Mouse (Mus musculus): Measurements from ENCODE around the gene Ggt1. TPM values are rescaled to one million over a fixed set of nuclear protein-coding genes. Genes with fewer than 3 reads are reported as not detected.
A peak's percentile ranks its signal among the peaks of the same experiment; 100 is the strongest.

Gene Ggt1
- polyA plus RNA-seq, 1 experiment from 2014 or later, result 57.6 TPM

DNA sequence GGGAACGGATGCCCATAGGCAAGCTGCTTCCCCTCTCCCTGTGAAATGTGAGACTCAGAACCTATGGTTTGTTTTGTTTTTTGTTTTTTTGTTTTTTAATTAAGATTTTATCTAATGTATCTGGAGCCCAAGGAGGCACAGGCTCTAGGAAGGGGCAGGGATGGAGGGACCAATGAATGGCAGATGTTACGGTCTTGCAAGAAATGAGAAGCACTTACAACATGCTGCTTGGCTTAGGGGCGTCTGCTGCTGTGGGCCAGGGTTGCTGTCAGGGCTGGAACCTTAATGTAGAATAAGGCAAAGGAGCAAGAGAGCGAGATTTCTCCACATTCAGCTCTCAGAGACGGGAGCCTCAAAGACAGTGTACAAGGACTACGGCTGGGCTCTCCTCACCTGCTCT, 5.8 kb upstream of the Ggt1 start:
- no peak for ATAC-seq (ENCODE audit: low FRiP score, low TSS enrichment)
- Histone ChIP-seq H3K27me3 (ENCODE audit: control insufficient read depth, insufficient read depth, low read length) (peaks cover 12% of the 10 kb centered on the region), H3K9me3 (ENCODE audit: control insufficient read depth, low read length) (no peaks in the 10 kb centered on the region), H3K4me1 (ENCODE audit: control insufficient read depth, insufficient read depth, low read length) (peaks cover 23% of the 10 kb centered on the region), H3K4me2 (replicated peaks; ENCODE audit: low read depth, low read length) (no peak overlapping the region), H3K27ac (ENCODE audit: low read depth, low read length) (no peak overlapping the region; the same call in 1 of the 2 replicates), H3K4me3 (ENCODE audit: low read length) (no peak overlapping the region), H3K36me3 (ENCODE audit: control insufficient read depth, insufficient read depth, low read length) (no peaks in the 10 kb centered on the region), H3K9ac (ENCODE audit: low read depth, low read length) (no peak overlapping the region)
- WGBS, result 66% methylated on average over 6 of the region's 6 CpGs

- no peak for ATAC-seq (ENCODE audit: low FRiP score, low TSS enrichment)
- H3K4me2 ChIP-seq (replicated peaks; ENCODE audit: low read depth, low read length), result no peak overlapping the region
These were observed 5.4 kb upstream of the Ggt1 start for GRCm38 (mm10) chr10:75556026-75556425.

DNA sequence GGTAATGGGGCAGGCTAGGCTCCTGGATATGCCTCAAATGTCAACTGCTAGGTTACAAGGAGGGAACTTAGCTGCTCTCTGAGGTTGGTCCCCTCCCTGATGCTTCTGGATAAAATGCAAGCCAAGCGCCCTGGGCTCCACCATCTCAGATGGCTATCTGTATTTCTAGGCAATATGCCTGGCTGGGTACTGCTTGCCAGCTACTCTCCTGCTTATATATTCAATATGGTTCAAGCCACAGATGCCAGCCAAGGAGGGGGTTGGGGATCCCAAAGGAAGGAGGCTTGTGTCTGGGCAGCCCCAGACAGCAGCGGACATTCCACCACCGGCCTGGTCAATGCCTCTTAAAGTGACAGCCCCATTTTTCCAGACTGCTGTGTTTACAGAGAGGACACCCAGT, 2.9 kb upstream of the Ggt1 start:
- Histone ChIP-seq H3K4me1 (ENCODE audit: control insufficient read depth, insufficient read depth, low read length) (peaks cover 23% of the 10 kb centered on the region; the same call in 1 of the 2 replicates), H3K4me3 (ENCODE audit: low read length) (no peak overlapping the region), H3K27me3 (ENCODE audit: control insufficient read depth, insufficient read depth, low read length) (peaks cover 21% of the 10 kb centered on the region), H3K27ac (ENCODE audit: low read depth, low read length) (no peak overlapping the region), H3K9ac (ENCODE audit: low read depth, low read length) (no peak overlapping the region), H3K9me3 (ENCODE audit: control insufficient read depth, low read length) (no peaks in the 10 kb centered on the region), H3K4me2 (replicated peaks; ENCODE audit: low read depth, low read length) (no peak overlapping the region), H3K36me3 (ENCODE audit: control insufficient read depth, insufficient read depth, low read length) (no peaks in the 10 kb centered on the region)
- 27% methylated on average over 3 of the region's 3 CpGs for WGBS
- no peak for ATAC-seq (ENCODE audit: low FRiP score, low TSS enrichment)

More at GRCm38 (mm10) chr10:75556026-75556425, 5.4 kb upstream of the Ggt1 start:
- H3K9me3 ChIP-seq (ENCODE audit: control insufficient read depth, low read length), result no peaks in the 10 kb centered on the region
- H3K4me1 ChIP-seq (ENCODE audit: control insufficient read depth, insufficient read depth, low read length), result peaks cover 23% of the 10 kb centered on the region
- peak overlapping the region; percentile 62 for H3K27ac ChIP-seq (ENCODE audit: low read depth, low read length)
- peaks cover 16% of the 10 kb centered on the region for H3K27me3 ChIP-seq (ENCODE audit: control insufficient read depth, insufficient read depth, low read length)
- WGBS, result 61% methylated on average over 9 of the region's 9 CpGs
- no peak overlapping the region for H3K4me3 ChIP-seq (ENCODE audit: low read length)
- no peaks in the 10 kb centered on the region for H3K36me3 ChIP-seq (ENCODE audit: control insufficient read depth, insufficient read depth, low read length)
- H3K9ac ChIP-seq (ENCODE audit: low read depth, low read length), result no peak overlapping the region

DNA sequence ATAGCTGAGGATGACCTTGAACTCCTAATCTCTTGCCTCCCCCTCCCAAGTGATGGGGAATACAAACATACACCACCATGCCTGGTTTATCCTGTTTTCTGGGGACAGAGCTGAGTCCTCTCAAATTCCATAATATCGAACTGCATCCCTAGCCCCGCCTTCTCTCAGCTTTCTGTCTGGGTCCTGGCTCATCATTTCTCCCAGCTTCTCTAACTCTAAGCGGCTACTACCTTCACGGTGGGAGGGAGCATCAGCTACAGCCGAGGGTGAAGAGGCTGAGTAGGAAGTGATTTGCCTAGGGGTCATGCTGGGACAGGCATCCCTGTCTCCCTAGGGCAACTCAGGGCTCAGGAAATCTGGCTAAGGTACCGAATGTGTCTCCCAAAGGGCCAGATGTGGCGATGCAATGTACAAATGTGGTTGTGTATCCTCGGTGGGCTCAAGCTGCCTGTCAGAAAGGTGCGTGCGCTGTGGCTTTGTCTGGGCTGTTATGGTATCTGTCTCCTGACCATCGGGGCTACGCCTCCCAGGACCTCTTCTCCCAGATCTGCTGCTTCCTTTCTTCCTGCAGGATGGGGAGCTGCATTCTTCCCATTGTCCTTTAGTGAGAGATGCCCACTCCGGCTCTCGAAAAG, 2.2 kb upstream of the Ggt1 start:
- Histone ChIP-seq H3K4me2 (replicated peaks; ENCODE audit: low read depth, low read length) (peak overlapping the region; percentile 100), H3K4me1 (ENCODE audit: control insufficient read depth, insufficient read depth, low read length) (peaks cover 23% of the 10 kb centered on the region; the same call in 1 of the 2 replicates), H3K9me3 (ENCODE audit: control insufficient read depth, low read length) (no peaks in the 10 kb centered on the region), H3K27ac (ENCODE audit: low read depth, low read length) (no peak overlapping the region), H3K9ac (ENCODE audit: low read depth, low read length) (peak overlapping the region; percentile 69), H3K4me3 (ENCODE audit: low read length) (peak overlapping the region; percentile 58), H3K36me3 (ENCODE audit: control insufficient read depth, insufficient read depth, low read length) (no peaks in the 10 kb centered on the region), H3K27me3 (ENCODE audit: control insufficient read depth, insufficient read depth, low read length) (peaks cover 21% of the 10 kb centered on the region)
- ATAC-seq (ENCODE audit: low FRiP score, low TSS enrichment), result no peak
- WGBS, result 6% methylated on average over 14 of the region's 14 CpGs

DNA sequence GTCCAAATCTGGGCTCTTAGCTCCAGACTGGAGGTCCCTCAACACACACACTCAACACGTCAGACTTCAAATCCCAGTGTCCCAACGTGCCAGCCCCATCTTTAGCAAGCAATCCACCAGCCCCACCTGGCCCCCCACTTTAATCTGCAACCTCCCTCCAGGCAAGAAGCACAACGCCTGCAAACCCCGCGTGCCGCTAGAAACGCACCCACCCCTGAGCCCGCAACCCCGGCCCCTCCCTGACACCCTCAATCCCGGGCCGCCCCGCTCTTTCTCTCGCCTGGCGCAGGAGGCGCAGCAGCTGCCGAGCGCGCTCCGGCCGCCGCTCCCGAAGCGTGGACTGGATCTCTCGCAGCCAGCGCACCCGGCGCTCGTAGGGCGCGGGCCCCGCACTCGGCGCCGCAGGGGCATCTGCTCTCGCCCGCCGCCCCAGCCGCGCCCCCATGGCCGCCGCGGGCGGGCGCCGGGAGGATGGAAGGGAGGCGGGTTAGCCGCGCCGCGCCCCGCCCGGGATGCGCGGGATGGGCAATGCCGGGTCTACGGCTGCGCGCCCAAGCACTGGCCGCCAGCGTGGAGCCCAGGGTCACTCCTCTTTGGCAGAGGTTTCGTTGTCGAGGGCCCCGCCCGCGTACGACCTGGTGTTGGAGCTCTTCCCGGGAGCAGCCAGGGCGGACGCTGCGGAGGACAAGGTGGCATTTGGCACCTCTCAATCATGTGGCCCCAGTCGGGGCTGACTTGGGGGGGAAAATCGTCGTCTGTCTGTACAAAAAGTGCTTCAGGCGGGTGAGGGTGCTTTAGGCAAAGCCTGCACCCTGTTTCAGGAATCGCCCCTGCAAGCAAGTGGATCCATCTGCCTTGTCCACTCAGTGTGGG, 1.5 kb upstream of the Ggt1 start, which contains the start of gene Lrrc75b:
Gene Lrrc75b (minus strand): TSS at position 655 of the 873 bp plus-strand sequence.
- H3K27ac ChIP-seq (ENCODE audit: low read depth, low read length), result no peak within 1 kb of the TSS
- peak within 1 kb of the TSS; percentile 69 for H3K9ac ChIP-seq (ENCODE audit: low read depth, low read length)
- no peaks in the 10 kb centered on the region for H3K36me3 ChIP-seq (ENCODE audit: control insufficient read depth, insufficient read depth, low read length)
- H3K4me2 ChIP-seq (replicated peaks; ENCODE audit: low read depth, low read length), result peak within 1 kb of the TSS; percentile 100
- H3K9me3 ChIP-seq (ENCODE audit: control insufficient read depth, low read length), result no peaks in the 10 kb centered on the region
- peaks cover 21% of the 10 kb centered on the region for H3K27me3 ChIP-seq (ENCODE audit: control insufficient read depth, insufficient read depth, low read length)
- 1% methylated on average over 68 of the region's 75 CpGs for WGBS
- peaks cover 25% of the 10 kb centered on the region; the same call in 1 of the 2 replicates for H3K4me1 ChIP-seq (ENCODE audit: control insufficient read depth, insufficient read depth, low read length)
- ATAC-seq (ENCODE audit: low FRiP score, low TSS enrichment), result peak; percentile 51
- peak within 1 kb of the TSS; percentile 58 for H3K4me3 ChIP-seq (ENCODE audit: low read length)

DNA sequence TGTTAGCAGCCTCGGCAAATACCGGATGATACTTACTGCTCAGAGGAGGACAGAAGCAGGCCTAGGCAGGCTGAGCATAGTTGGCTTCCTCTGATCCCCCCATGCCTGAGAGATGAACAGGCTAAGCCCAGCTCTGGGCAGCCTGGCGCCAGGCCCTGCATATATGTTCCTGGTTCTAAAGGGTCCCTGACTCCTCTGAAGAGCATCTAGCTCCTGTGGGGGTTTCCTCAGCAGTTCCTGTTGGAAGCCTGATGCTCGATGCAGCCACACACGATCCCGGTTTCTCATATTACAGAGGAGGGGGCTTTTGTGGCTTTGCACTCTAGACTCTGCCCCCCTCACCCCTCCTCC, 880 bp upstream of the Ggt1 start:
- peaks cover 21% of the 10 kb centered on the region for H3K27me3 ChIP-seq (ENCODE audit: control insufficient read depth, insufficient read depth, low read length)
- peak overlapping the region; percentile 58 for H3K4me3 ChIP-seq (ENCODE audit: low read length)
- H3K4me1 ChIP-seq (ENCODE audit: control insufficient read depth, insufficient read depth, low read length), result peaks cover 28% of the 10 kb centered on the region; the same call in 1 of the 2 replicates
- H3K36me3 ChIP-seq (ENCODE audit: control insufficient read depth, insufficient read depth, low read length), result no peaks in the 10 kb centered on the region
- peak overlapping the region; percentile 69; the same call in 1 of the 2 replicates for H3K9ac ChIP-seq (ENCODE audit: low read depth, low read length)
- no peaks in the 10 kb centered on the region for H3K9me3 ChIP-seq (ENCODE audit: control insufficient read depth, low read length)
- H3K4me2 ChIP-seq (replicated peaks; ENCODE audit: low read depth, low read length), result peak overlapping the region; percentile 100
- 11% methylated on average over 6 of the region's 6 CpGs for WGBS
- peak; percentile 22; the same call in 1 of the 2 replicates for ATAC-seq (ENCODE audit: low FRiP score, low TSS enrichment)
- H3K27ac ChIP-seq (ENCODE audit: low read depth, low read length), result no peak overlapping the region

DNA sequence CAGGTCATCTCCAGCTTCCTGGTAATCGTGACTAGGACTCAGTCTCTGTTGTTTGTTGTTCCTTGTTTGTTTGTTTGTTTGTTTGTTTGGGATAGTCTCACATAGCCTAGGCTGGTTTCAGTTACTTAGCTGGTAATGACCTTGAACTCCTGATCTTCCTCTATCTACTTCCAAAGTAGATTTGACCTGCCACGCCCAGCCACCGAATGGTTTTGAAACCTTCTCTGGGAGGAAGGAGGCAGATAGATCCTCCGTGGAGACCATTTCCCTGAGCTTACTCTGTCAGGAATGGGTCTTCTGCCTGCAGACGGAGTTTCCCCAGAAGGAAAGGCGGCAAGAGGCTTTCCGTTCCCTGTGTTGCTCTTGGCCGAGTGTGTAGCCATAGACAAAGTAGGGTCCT, 1.2 kb downstream of the Ggt1 start:
- H3K4me1 ChIP-seq (ENCODE audit: control insufficient read depth, insufficient read depth, low read length), result peaks cover 26% of the 10 kb centered on the region; the same call in 1 of the 2 replicates
- no peaks in the 10 kb centered on the region for H3K9me3 ChIP-seq (ENCODE audit: control insufficient read depth, low read length)
- no peak for ATAC-seq (ENCODE audit: low FRiP score, low TSS enrichment)
- H3K9ac ChIP-seq (ENCODE audit: low read depth, low read length), result no peak overlapping the region
- peaks cover 21% of the 10 kb centered on the region for H3K27me3 ChIP-seq (ENCODE audit: control insufficient read depth, insufficient read depth, low read length)
- no peak overlapping the region for H3K4me3 ChIP-seq (ENCODE audit: low read length)
- WGBS, result 86% methylated on average over 8 of the region's 8 CpGs
- no peak overlapping the region for H3K4me2 ChIP-seq (replicated peaks; ENCODE audit: low read depth, low read length)
- H3K27ac ChIP-seq (ENCODE audit: low read depth, low read length), result no peak overlapping the region
- H3K36me3 ChIP-seq (ENCODE audit: control insufficient read depth, insufficient read depth, low read length), result no peaks in the 10 kb centered on the region

DNA sequence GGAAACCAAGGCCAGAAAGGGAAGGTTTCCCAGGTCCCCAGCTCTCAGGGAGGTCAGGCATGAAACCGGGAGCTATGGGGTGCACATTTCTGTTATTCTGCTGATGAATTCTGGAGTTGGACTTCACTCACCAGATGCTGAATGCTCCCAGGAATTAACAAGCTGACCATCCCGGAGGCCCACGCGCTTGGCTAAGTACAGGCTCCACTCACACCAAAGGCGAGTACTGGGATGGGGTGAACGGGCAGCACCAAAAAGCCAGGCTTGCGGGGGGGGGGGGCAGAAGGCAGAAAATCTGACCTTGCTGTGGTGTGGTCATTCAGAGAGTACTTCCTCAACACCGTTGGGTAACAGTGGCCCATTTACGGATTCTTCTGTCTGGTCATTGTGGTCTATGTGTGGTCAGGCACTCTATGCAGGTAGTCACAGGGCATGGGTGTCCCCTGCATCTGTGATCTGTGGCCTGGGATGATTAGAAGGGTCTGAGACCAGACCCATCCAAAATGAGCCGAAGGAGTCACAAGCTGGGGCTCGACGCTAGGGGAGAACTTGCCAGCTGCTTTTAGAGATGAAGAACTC, 3.4 kb downstream of the Ggt1 start:
- H3K4me1 ChIP-seq (ENCODE audit: control insufficient read depth, insufficient read depth, low read length), result peaks cover 17% of the 10 kb centered on the region
- no peak overlapping the region for H3K4me3 ChIP-seq (ENCODE audit: low read length)
- no peaks in the 10 kb centered on the region for H3K36me3 ChIP-seq (ENCODE audit: control insufficient read depth, insufficient read depth, low read length)
- 0 out of 2 replicates have a peak overlapping the region, but pooled peaks have one; percentile 4 for H3K9ac ChIP-seq (ENCODE audit: low read depth, low read length)
- no peak overlapping the region for H3K4me2 ChIP-seq (replicated peaks; ENCODE audit: low read depth, low read length)
- no peaks in the 10 kb centered on the region for H3K9me3 ChIP-seq (ENCODE audit: control insufficient read depth, low read length)
- peaks cover 16% of the 10 kb centered on the region for H3K27me3 ChIP-seq (ENCODE audit: control insufficient read depth, insufficient read depth, low read length)
- peak overlapping the region; percentile 42; the same call in 1 of the 2 replicates for H3K27ac ChIP-seq (ENCODE audit: low read depth, low read length)
- WGBS, result 80% methylated on average over 12 of the region's 12 CpGs
- no peak for ATAC-seq (ENCODE audit: low FRiP score, low TSS enrichment)

All from kidney, embryonic 14.5 days (tissue).